Mouse (Mus musculus): ENCODE data around the gene Gm8332. TPM values are rescaled to one million over a fixed set of nuclear protein-coding genes. Genes with fewer than 3 reads are reported as not detected.

Gene Gm8332
- not detected for polyA plus RNA-seq (2012; fragmentation: generic; extraction: Trizol)

GRCm38 (mm10) chr12:88250000-88250399 lies at the start of gene Gm8332:
Gm8332 (minus strand) TSS chr12:88250100.

GRCm38 (mm10) chr12:88274400-88274799 lies 24.5 kb upstream of the Gm8332 start, which contains the start of gene Gm5662:
Gm5662 (minus strand) TSS chr12:88274500.

Other genes with a start within 250 kb of the Gm8332 start
- gene Gm2075, start 238.3 kb downstream of the Gm8332 start, polyA plus RNA-seq (2012; fragmentation: generic; extraction: Trizol) = not detected
- gene Gm6803, start 231.3 kb downstream of the Gm8332 start, polyA plus RNA-seq (2012; fragmentation: generic; extraction: Trizol) = not detected
- gene Gm2056, start 223.1 kb downstream of the Gm8332 start, polyA plus RNA-seq (2012; fragmentation: generic; extraction: Trizol) = not detected
- gene Gm16368, start 166.4 kb downstream of the Gm8332 start, polyA plus RNA-seq (2012; fragmentation: generic; extraction: Trizol) = not detected
- gene Gm10436, start 68.0 kb downstream of the Gm8332 start, polyA plus RNA-seq (2012; fragmentation: generic; extraction: Trizol) = not detected
- gene Gm5662, start 24.4 kb upstream of the Gm8332 start, polyA plus RNA-seq (2012; fragmentation: generic; extraction: Trizol) = under 1 TPM; 0.01 to 0.14 TPM
- gene Gm5039, start 73.9 kb upstream of the Gm8332 start, polyA plus RNA-seq (2012; fragmentation: generic; extraction: Trizol) = under 1 TPM in 1 of 2 experiments, not detected in 1; 0.06 TPM
- 1 to 10 TPM; 5.3 to 8.9 TPM for gene Adck1, start 110.5 kb upstream of the Gm8332 start, polyA plus RNA-seq (2012; fragmentation: generic; extraction: Trizol)